Mouse (Mus musculus) heart, embryonic 16.5 days (tissue): ENCODE measurements around the gene Dlg2. TPM values are rescaled to one million over a fixed set of nuclear protein-coding genes. Genes with fewer than 3 reads are reported as not detected.

ENCODE experiments used
- ATAC-seq: fragments of 200-750 bp; cut with Nextera tagmentation; replicated peaks from 2 replicates; pipeline ENCODE4 v1.8.0; 2017; ENCODE audit warnings: moderate number of reproducible peaks; ENCODE audit not compliant: insufficient read depth, low FRiP score; ENCODE audit errors: extremely low read depth
- H3K27ac ChIP-seq: fragments of 300-500 bp; sonication (generic); 2 replicates; pipeline ENCODE4 v1.5.1; 2014; ENCODE audit warnings: mild to moderate bottlenecking, low read length, control low read depth, moderate library complexity
- H3K27me3 ChIP-seq: fragments of 300-500 bp; sonication (generic); 2 replicates; pipeline ENCODE4 v1.6.1; 2014; ENCODE audit warnings: low read length, mixed read lengths; ENCODE audit not compliant: control insufficient read depth, insufficient read depth
- H3K36me3 ChIP-seq: fragments of 300-500 bp; sonication (generic); 2 replicates; pipeline ENCODE4 v1.6.1; 2014; ENCODE audit not compliant: control insufficient read depth, insufficient read depth
- H3K4me1 ChIP-seq: fragments of 300-500 bp; sonication (generic); 2 replicates; pipeline ENCODE4 v1.6.1; 2014; ENCODE audit warnings: low read length, mixed read lengths; ENCODE audit not compliant: control insufficient read depth, insufficient read depth
- H3K4me2 ChIP-seq: fragments of 300-500 bp; sonication (generic); 2 replicates; pipeline ENCODE4 v1.6.1; 2014; ENCODE audit warnings: low read depth, mild to moderate bottlenecking, control low read depth, low read length
- H3K4me3 ChIP-seq: fragments of 300-500 bp; sonication (generic); 2 replicates; pipeline ENCODE4 v1.5.1; 2014; ENCODE audit warnings: mild to moderate bottlenecking, control low read depth, low read length
- H3K9ac ChIP-seq: fragments of 300-500 bp; sonication (generic); 2 replicates; pipeline ENCODE4 v1.6.1; 2014; ENCODE audit warnings: low read length, control low read depth
- H3K9me3 ChIP-seq: fragments of 300-500 bp; sonication (generic); replicated peaks from 2 replicates; pipeline ENCODE4 v1.6.1; 2016; ENCODE audit warnings: low read length; ENCODE audit not compliant: control insufficient read depth
- WGBS: fragments of 180-500 bp; shearing (Covaris S2); extraction: QIAGEN DNeasy Blood & Tissue Kit; methylation state at CpG from one replicate; pipeline ENCODE4 v1.1.7; 2014; 5-methylcytosine and 5-hydroxymethylcytosine counted together
- polyA plus RNA-seq: library from polyadenylated mRNA; unstranded; fragments of >200 nt; fragmentation: Nextera tagmentation; extraction: Ambion mirVana; gene quantifications from 2 replicates; pipeline ENCODE4 v1.2.1, GENCODE M21; 2015

Gene Dlg2
- polyA plus RNA-seq, 1 experiment from 2014 or later: 7.7 TPM

- H3K27ac ChIP-seq: peak overlapping the region; percentile 93
- 12% methylated on average over 7 of the region's 7 CpGs for WGBS
- H3K4me1 ChIP-seq: peaks cover 13% of the 10 kb centered on the region
- H3K27me3 ChIP-seq: 0 out of 2 replicates have a peak, but pooled peaks cover 2% of the 10 kb centered on the region
- H3K36me3 ChIP-seq: peaks cover 12% of the 10 kb centered on the region
- peak overlapping the region; percentile 77 for H3K9ac ChIP-seq
- peak overlapping the region; percentile 80 for H3K4me2 ChIP-seq
- ATAC-seq: no peak
- no peaks in the 10 kb centered on the region for H3K9me3 ChIP-seq
- peak overlapping the region; percentile 80 for H3K4me3 ChIP-seq
These were observed 20.2 kb upstream of the Dlg2 start for GRCm38 (mm10) chr7:90456149-90456844.

DNA sequence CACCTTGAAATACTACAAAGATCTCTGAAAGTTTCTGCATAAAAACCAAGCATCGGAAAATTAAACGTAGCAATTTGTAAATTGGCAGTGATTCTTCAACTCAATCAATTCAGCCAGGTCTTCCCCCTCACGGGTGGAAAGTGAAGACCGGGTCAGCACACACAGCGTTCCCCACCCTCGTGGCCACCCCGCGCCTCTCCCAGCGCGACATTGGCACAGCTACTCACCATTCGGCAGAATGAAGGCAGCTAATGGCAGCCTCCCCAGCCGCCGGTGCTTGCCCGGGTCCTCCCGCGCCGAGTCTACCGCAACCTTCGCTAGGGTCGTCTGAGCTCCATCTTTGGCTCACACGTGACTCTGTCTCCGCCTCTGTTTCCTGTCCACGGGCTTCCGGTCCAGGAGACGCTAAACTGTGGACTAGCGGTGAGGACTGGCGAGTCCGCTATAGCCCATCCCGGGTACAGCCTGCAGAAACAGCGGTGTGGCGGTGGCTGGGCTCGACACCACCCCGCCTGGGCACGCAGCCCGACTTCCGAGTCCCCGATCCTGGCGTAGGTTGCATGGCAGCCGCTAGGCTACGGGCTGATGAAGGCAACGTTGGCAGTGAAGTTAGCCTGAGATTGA is 19.5 kb upstream of the Dlg2 start, which contains the start of gene Tmem126a:
Tmem126a (minus strand) TSS at position 385 of the 624 bp plus-strand sequence.
- Histone ChIP-seq H3K27me3 (0 out of 2 replicates have a peak, but pooled peaks cover 2% of the 10 kb centered on the region), H3K9me3 (no peaks in the 10 kb centered on the region), H3K9ac (peak within 1 kb of the TSS; percentile 77), H3K4me3 (peak within 1 kb of the TSS; percentile 80), H3K36me3 (peaks cover 10% of the 10 kb centered on the region; the same call in 1 of the 2 replicates), H3K27ac (peak within 1 kb of the TSS; percentile 93), H3K4me1 (peaks cover 13% of the 10 kb centered on the region), H3K4me2 (peak within 1 kb of the TSS; percentile 80)
- under 1% methylated on average over 41 of the region's 41 CpGs for WGBS
- ATAC-seq: peak; percentile 96

DNA sequence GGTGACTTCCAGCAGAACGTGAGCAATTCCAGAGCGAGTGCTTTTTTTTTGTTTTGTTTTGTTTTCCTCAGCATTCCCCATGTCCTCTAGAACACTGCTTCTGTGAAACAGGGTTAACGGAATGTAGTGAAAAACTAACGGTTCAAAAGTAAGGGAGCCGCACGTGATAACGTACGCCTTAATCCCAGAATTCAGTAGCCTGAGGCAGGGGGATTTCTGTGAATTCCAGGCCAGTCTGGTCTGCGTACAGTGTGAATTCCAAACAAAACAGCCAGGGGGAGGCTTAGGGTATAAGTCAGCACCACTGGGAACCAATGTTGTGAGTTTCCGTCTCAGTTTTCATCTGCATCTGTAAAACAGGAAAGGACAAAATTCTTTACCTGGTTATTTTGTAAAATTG is 19.0 kb upstream of the Dlg2 start:
- Histone ChIP-seq H3K9me3 (no peaks in the 10 kb centered on the region), H3K9ac (peak overlapping the region; percentile 77), H3K4me2 (peak overlapping the region; percentile 80), H3K4me1 (peaks cover 13% of the 10 kb centered on the region), H3K27ac (peak overlapping the region; percentile 93), H3K27me3 (0 out of 2 replicates have a peak, but pooled peaks cover 2% of the 10 kb centered on the region), H3K36me3 (peaks cover 10% of the 10 kb centered on the region; the same call in 1 of the 2 replicates), H3K4me3 (peak overlapping the region; percentile 80)
- peak; percentile 16; the same call in 1 of the 2 replicates for ATAC-seq
- 9% methylated on average over 10 of the region's 10 CpGs for WGBS

DNA sequence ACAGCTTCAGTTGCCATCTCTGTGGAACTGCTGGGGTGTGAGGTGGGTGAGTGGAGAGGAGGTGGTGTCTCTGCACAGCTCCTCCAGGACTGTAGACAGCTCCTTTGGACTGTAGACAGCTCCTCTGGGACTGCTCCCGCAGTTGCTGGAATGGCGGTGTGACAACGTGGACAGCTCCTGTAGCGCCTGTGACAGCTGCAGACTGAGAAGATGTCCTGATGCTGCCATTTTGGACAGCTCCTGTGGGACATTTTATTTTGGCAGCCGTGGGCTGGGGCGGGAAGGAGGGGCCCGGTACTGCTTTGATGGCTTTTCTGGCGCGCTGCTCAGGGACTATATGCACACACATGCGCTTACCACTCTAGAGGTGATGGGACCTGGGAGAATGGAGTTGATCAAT is 16.1 kb upstream of the Dlg2 start:
- Histone ChIP-seq H3K27me3 (0 out of 2 replicates have a peak, but pooled peaks cover 2% of the 10 kb centered on the region), H3K27ac (no peak overlapping the region), H3K4me1 (peaks cover 13% of the 10 kb centered on the region), H3K36me3 (no peaks in the 10 kb centered on the region), H3K4me2 (no peak overlapping the region), H3K9me3 (no peaks in the 10 kb centered on the region), H3K4me3 (no peak overlapping the region), H3K9ac (no peak overlapping the region)
- 40% methylated on average over 10 of the region's 10 CpGs for WGBS
- no peak for ATAC-seq

DNA sequence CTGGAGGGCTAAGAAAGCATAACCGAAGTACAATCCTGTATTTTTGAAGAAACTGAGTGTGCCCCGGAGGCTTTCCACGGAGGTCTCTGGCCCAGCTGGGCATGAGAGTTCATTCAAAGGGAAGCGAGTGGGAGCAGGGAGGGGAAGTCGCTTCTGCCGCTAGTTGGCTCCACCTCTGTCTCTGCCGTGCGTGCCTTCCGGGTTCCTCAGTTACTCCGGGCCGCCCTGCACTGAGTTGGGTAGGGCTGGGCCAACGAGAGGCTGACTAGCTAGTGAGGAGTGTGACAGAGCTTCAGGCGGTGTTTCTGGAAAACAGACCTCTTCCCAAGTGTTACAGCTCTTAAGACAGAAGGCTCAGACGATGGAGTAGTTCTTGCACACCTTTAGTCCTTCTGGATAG is 15.5 kb upstream of the Dlg2 start:
- H3K9me3 ChIP-seq: no peaks in the 10 kb centered on the region
- no peak for ATAC-seq

DNA sequence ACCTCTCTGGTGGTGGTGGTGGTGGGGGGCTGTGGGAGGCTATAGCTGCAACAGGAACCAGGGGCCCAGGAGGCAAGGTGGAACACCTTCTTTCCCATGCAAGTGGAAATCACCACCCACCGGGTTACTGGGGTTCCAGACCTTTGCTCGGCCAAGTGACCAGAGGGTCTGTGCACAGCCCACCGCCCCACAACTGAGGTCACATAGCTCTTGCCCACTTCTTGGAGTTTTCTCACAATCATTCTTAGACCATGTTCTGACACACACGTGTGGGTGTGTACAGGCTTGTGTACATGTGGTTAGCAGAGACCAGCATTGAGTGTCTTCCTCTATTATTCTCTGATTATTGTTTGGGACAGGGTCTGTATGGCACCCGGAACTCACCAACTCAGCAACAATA is 15.0 kb upstream of the Dlg2 start:
- Histone ChIP-seq H3K4me3 (no peak overlapping the region), H3K9me3 (no peaks in the 10 kb centered on the region), H3K4me1 (peaks cover 5% of the 10 kb centered on the region; the same call in 1 of the 2 replicates), H3K4me2 (no peak overlapping the region), H3K27me3 (0 out of 2 replicates have a peak, but pooled peaks cover 2% of the 10 kb centered on the region), H3K27ac (no peak overlapping the region), H3K9ac (no peak overlapping the region), H3K36me3 (no peaks in the 10 kb centered on the region)
- no peak for ATAC-seq
- WGBS: 86% methylated on average over 5 of the region's 5 CpGs

More for the DNA sequence above, 15.5 kb upstream of the Dlg2 start:
- Histone ChIP-seq H3K4me3 (no peak overlapping the region), H3K27ac (no peak overlapping the region), H3K9ac (no peak overlapping the region), H3K4me2 (peak overlapping the region; percentile 31), H3K4me1 (peaks cover 9% of the 10 kb centered on the region), H3K27me3 (0 out of 2 replicates have a peak, but pooled peaks cover 2% of the 10 kb centered on the region), H3K36me3 (no peaks in the 10 kb centered on the region)
- 14% methylated on average over 14 of the region's 14 CpGs for WGBS

DNA sequence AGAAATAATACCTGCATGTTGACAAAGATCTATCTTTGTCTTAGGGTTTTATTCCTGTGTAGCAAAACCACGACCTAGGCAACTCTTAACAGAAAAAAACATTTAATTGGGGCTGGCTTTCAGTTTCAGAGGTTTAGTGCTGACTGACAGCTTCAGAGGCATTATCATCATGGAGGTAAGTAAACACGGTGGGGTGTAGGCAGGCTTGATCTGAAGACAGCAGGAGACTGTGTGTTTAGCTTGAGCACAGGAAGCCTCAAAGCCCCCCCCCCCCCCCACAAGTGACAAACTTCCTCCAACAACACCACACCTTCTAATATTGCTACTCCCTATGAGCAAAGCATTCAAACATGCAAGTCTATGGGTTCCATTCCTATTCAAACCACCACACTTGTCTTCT is 3.0 kb upstream of the Dlg2 start:
- Histone ChIP-seq H3K27ac (no peak overlapping the region), H3K4me3 (no peak overlapping the region), H3K4me1 (peaks cover 5% of the 10 kb centered on the region), H3K27me3 (0 out of 2 replicates have a peak, but pooled peaks cover 2% of the 10 kb centered on the region), H3K9me3 (no peaks in the 10 kb centered on the region), H3K36me3 (peaks cover 14% of the 10 kb centered on the region; the same call in 1 of the 2 replicates), H3K4me2 (no peak overlapping the region), H3K9ac (no peak overlapping the region)
- WGBS: 50% methylated on average over 2 of the region's 2 CpGs
- no peak for ATAC-seq

DNA sequence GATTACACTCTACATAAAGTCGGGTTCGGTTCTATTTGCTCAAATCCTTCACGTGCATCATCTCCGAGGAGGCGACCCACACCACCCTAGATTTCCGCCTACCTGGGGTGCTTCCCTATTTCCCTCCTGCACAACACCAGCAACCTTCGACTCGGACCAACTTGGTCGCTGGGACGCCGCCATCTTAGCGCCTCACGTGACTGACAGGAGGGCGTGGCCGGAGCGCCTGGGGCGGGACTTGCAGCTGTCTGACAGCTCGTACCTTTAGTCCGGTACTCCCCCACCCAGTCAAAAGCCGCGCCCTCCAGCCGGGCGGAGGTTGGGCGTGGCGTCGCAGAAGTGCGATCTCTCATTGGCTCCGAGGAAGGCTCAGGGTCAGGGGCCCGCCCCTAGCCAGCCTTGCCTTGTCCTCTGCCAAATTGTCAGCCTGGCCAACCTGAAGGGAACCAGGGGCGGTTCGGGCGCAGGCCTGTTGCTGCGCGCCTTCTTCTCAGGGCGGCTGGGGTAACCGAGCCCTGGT is 619 bp upstream of the Dlg2 start, which contains the start of gene Tmem126b:
Tmem126b (minus strand) TSS at position 209 of the 520 bp plus-strand sequence.
- Histone ChIP-seq H3K9ac (peak within 1 kb of the TSS; percentile 86), H3K4me1 (peaks cover 5% of the 10 kb centered on the region), H3K27me3 (peaks cover 4% of the 10 kb centered on the region), H3K4me2 (peak within 1 kb of the TSS; percentile 99), H3K4me3 (peak within 1 kb of the TSS; percentile 86), H3K36me3 (peaks cover 4% of the 10 kb centered on the region; the same call in 1 of the 2 replicates), H3K27ac (peak within 1 kb of the TSS; percentile 84), H3K9me3 (no peaks in the 10 kb centered on the region)
- peak; percentile 100 for ATAC-seq
- WGBS: under 1% methylated on average over 36 of the region's 36 CpGs
